Mouse (Mus musculus): ENCODE data around the gene Ybx1.

The Ybx1 gene

GRCm38 (mm10) chr4:119266606-119267005 is 27.8 kb downstream of the Ybx1 start:
- in situ Hi-C loops (cut with MboI), result no loop called here

- in situ Hi-C loops (cut with MboI), result no loop called here
Observed at GRCm38 (mm10) chr4:119263459-119263858, 30.9 kb downstream of the Ybx1 start.

GRCm38 (mm10) chr4:119262483-119262882 is 31.9 kb downstream of the Ybx1 start:
- in situ Hi-C loops (cut with MboI), result no loop called here

GRCm38 (mm10) chr4:119261087-119261713 is 33.2 kb downstream of the Ybx1 start:
- in situ Hi-C loops (cut with MboI), result no loop called here

GRCm38 (mm10) chr4:119259344-119260254 is 34.8 kb downstream of the Ybx1 start:
- in situ Hi-C loops (cut with MboI), result no loop called here

GRCm38 (mm10) chr4:119257083-119257482 is 37.3 kb downstream of the Ybx1 start:
- in situ Hi-C loops (cut with MboI), result no loop called here

GRCm38 (mm10) chr4:119255351-119255750 is 39.1 kb downstream of the Ybx1 start, which contains the start of gene Cldn19:
Cldn19 (plus strand) TSS chr4:119255414.
- in situ Hi-C loops (cut with MboI), result no loop called here

- in situ Hi-C loops (cut with MboI), result no loop called here
Observed at GRCm38 (mm10) chr4:119254012-119254618, 40.3 kb downstream of the Ybx1 start.

- in situ Hi-C loops (cut with MboI), result no loop called here
Observed at GRCm38 (mm10) chr4:119252025-119252808, 42.2 kb downstream of the Ybx1 start.

- in situ Hi-C loops (cut with MboI), result no loop called here
Observed at GRCm38 (mm10) chr4:119248407-119248965, 45.9 kb downstream of the Ybx1 start.

GRCm38 (mm10) chr4:119247462-119248235 is 46.8 kb downstream of the Ybx1 start:
- in situ Hi-C loops (cut with MboI), result no loop called here

- in situ Hi-C loops (cut with MboI), result no loop called here
Observed at GRCm38 (mm10) chr4:119246688-119247225, 47.6 kb downstream of the Ybx1 start.

GRCm38 (mm10) chr4:119245961-119246360 is 48.4 kb downstream of the Ybx1 start:
- in situ Hi-C loops (cut with MboI), result no loop called here

- in situ Hi-C loops (cut with MboI), result no loop called here
Observed at GRCm38 (mm10) chr4:119245556-119245955, 48.8 kb downstream of the Ybx1 start.

GRCm38 (mm10) chr4:119244468-119245240 is 49.8 kb downstream of the Ybx1 start:
- in situ Hi-C loops (cut with MboI), result no loop called here

- in situ Hi-C loops (cut with MboI), result no loop called here
Observed at GRCm38 (mm10) chr4:119242571-119242970, 51.8 kb downstream of the Ybx1 start.

- in situ Hi-C loops (cut with MboI), result no loop called here
Observed at GRCm38 (mm10) chr4:119241664-119242063, 52.7 kb downstream of the Ybx1 start.

- in situ Hi-C loops (cut with MboI), result no loop called here
Observed at GRCm38 (mm10) chr4:119239181-119239682, 55.2 kb downstream of the Ybx1 start.

- in situ Hi-C loops (cut with MboI), result no loop called here
Observed at GRCm38 (mm10) chr4:119238661-119239060, 55.7 kb downstream of the Ybx1 start.

All from mature B cell (primary cell).